Mouse (Mus musculus): ENCODE data around the gene Rhbdf2. TPM values are rescaled to one million over a fixed set of nuclear protein-coding genes. Genes with fewer than 3 reads are reported as not detected.

Gene Rhbdf2
- polyA plus RNA-seq, 1 experiment from 2014 or later, result 0.87 TPM

GRCm38 (mm10) chr11:116609965-116610630, 16.7 kb downstream of the Rhbdf2 start:
- H3K4me2 ChIP-seq, result no peak overlapping the region
- no peak for ATAC-seq
- no peaks in the 10 kb centered on the region for H3K36me3 ChIP-seq (ENCODE audit: poor library complexity, severe bottlenecking)
- no peaks in the 10 kb centered on the region for H3K9me3 ChIP-seq (replicated peaks)
- no peak overlapping the region for H3K9ac ChIP-seq
- no peaks in the 10 kb centered on the region; the same call in 1 of the 2 replicates for H3K4me1 ChIP-seq
- H3K4me3 ChIP-seq, result no peak overlapping the region
- 90% methylated on average over 15 of the region's 15 CpGs for WGBS
- H3K27ac ChIP-seq, result no peak overlapping the region
- no peaks in the 10 kb centered on the region for H3K27me3 ChIP-seq

GRCm38 (mm10) chr11:116607717-116608116, 19.1 kb downstream of the Rhbdf2 start:
- Histone ChIP-seq H3K9me3 (replicated peaks) (no peaks in the 10 kb centered on the region), H3K27ac (no peak overlapping the region), H3K4me2 (no peak overlapping the region), H3K36me3 (ENCODE audit: poor library complexity, severe bottlenecking) (no peaks in the 10 kb centered on the region), H3K9ac (no peak overlapping the region), H3K27me3 (no peaks in the 10 kb centered on the region), H3K4me3 (no peak overlapping the region), H3K4me1 (no peaks in the 10 kb centered on the region; the same call in 1 of the 2 replicates)
- ATAC-seq, result no peak
- 93% methylated on average over 3 of the region's 3 CpGs for WGBS

GRCm38 (mm10) chr11:116604097-116604496, 22.7 kb downstream of the Rhbdf2 start:
- H3K4me2 ChIP-seq, result no peak overlapping the region
- H3K27me3 ChIP-seq, result no peaks in the 10 kb centered on the region
- no peak overlapping the region for H3K27ac ChIP-seq
- ATAC-seq, result no peak
- no peak overlapping the region for H3K4me3 ChIP-seq
- no peak overlapping the region for H3K9ac ChIP-seq
- 91% methylated on average over 12 of the region's 12 CpGs for WGBS
- no peaks in the 10 kb centered on the region for H3K9me3 ChIP-seq (replicated peaks)
- H3K36me3 ChIP-seq (ENCODE audit: poor library complexity, severe bottlenecking), result no peaks in the 10 kb centered on the region
- H3K4me1 ChIP-seq, result no peaks in the 10 kb centered on the region; the same call in 1 of the 2 replicates

GRCm38 (mm10) chr11:116603339-116603738, 23.5 kb downstream of the Rhbdf2 start:
- WGBS, result 90% methylated on average over 10 of the region's 10 CpGs
- Histone ChIP-seq H3K27ac (no peak overlapping the region), H3K9ac (no peak overlapping the region), H3K4me3 (no peak overlapping the region), H3K9me3 (replicated peaks) (no peaks in the 10 kb centered on the region), H3K4me1 (peaks cover 3% of the 10 kb centered on the region), H3K4me2 (no peak overlapping the region), H3K36me3 (ENCODE audit: poor library complexity, severe bottlenecking) (no peaks in the 10 kb centered on the region), H3K27me3 (no peaks in the 10 kb centered on the region)
- no peak for ATAC-seq

GRCm38 (mm10) chr11:116602043-116602442, 24.8 kb downstream of the Rhbdf2 start:
- H3K27ac ChIP-seq, result no peak overlapping the region
- ATAC-seq, result no peak
- H3K4me2 ChIP-seq, result no peak overlapping the region
- WGBS, result 90% methylated on average over 8 of the region's 8 CpGs
- H3K4me1 ChIP-seq, result peaks cover 4% of the 10 kb centered on the region
- no peaks in the 10 kb centered on the region for H3K9me3 ChIP-seq (replicated peaks)
- no peak overlapping the region for H3K9ac ChIP-seq
- no peaks in the 10 kb centered on the region for H3K36me3 ChIP-seq (ENCODE audit: poor library complexity, severe bottlenecking)
- H3K4me3 ChIP-seq, result no peak overlapping the region
- no peaks in the 10 kb centered on the region for H3K27me3 ChIP-seq

GRCm38 (mm10) chr11:116601166-116601565, 25.7 kb downstream of the Rhbdf2 start:
- Histone ChIP-seq H3K4me3 (no peak overlapping the region), H3K9ac (no peak overlapping the region), H3K4me1 (peaks cover 4% of the 10 kb centered on the region; the same call in 1 of the 2 replicates), H3K4me2 (no peak overlapping the region), H3K27me3 (no peaks in the 10 kb centered on the region), H3K9me3 (replicated peaks) (no peaks in the 10 kb centered on the region), H3K36me3 (ENCODE audit: poor library complexity, severe bottlenecking) (no peaks in the 10 kb centered on the region), H3K27ac (no peak overlapping the region)
- ATAC-seq, result no peak
- WGBS, result 95% methylated on average over 8 of the region's 8 CpGs

- no peak overlapping the region for H3K4me2 ChIP-seq
- WGBS, result 91% methylated on average over 15 of the region's 15 CpGs
These were observed 27.6 kb downstream of the Rhbdf2 start for GRCm38 (mm10) chr11:116599230-116599629.

GRCm38 (mm10) chr11:116598193-116598592, 28.6 kb downstream of the Rhbdf2 start:
- H3K9ac ChIP-seq, result peak overlapping the region; percentile 46
- peaks cover 9% of the 10 kb centered on the region for H3K4me1 ChIP-seq
- H3K4me3 ChIP-seq, result no peak overlapping the region
- no peak for ATAC-seq
- no peaks in the 10 kb centered on the region for H3K9me3 ChIP-seq (replicated peaks)
- H3K36me3 ChIP-seq (ENCODE audit: poor library complexity, severe bottlenecking), result no peaks in the 10 kb centered on the region
- 0 out of 2 replicates have a peak overlapping the region, but pooled peaks have one; percentile 28 for H3K27ac ChIP-seq
- WGBS, result 87% methylated on average over 8 of the region's 8 CpGs
- H3K27me3 ChIP-seq, result no peaks in the 10 kb centered on the region
- H3K4me2 ChIP-seq, result no peak overlapping the region

More at GRCm38 (mm10) chr11:116599230-116599629, 27.6 kb downstream of the Rhbdf2 start:
- H3K36me3 ChIP-seq (ENCODE audit: poor library complexity, severe bottlenecking), result no peaks in the 10 kb centered on the region
- no peak overlapping the region for H3K9ac ChIP-seq
- H3K9me3 ChIP-seq (replicated peaks), result no peaks in the 10 kb centered on the region
- no peaks in the 10 kb centered on the region for H3K27me3 ChIP-seq
- ATAC-seq, result no peak
- H3K27ac ChIP-seq, result no peak overlapping the region
- H3K4me3 ChIP-seq, result no peak overlapping the region
- peaks cover 4% of the 10 kb centered on the region; the same call in 1 of the 2 replicates for H3K4me1 ChIP-seq

GRCm38 (mm10) chr11:116596766-116597165, 30.1 kb downstream of the Rhbdf2 start:
- no peak overlapping the region for H3K4me2 ChIP-seq
- no peaks in the 10 kb centered on the region for H3K9me3 ChIP-seq (replicated peaks)
- ATAC-seq, result no peak
- peaks cover 20% of the 10 kb centered on the region for H3K4me1 ChIP-seq
- H3K9ac ChIP-seq, result no peak overlapping the region
- WGBS, result 88% methylated on average over 19 of the region's 19 CpGs
- H3K27ac ChIP-seq, result no peak overlapping the region
- H3K4me3 ChIP-seq, result no peak overlapping the region
- H3K27me3 ChIP-seq, result no peaks in the 10 kb centered on the region
- H3K36me3 ChIP-seq (ENCODE audit: poor library complexity, severe bottlenecking), result no peaks in the 10 kb centered on the region

- no peaks in the 10 kb centered on the region for H3K27me3 ChIP-seq
- no peak overlapping the region for H3K4me3 ChIP-seq
- H3K9ac ChIP-seq, result no peak overlapping the region
- no peak overlapping the region for H3K4me2 ChIP-seq
- WGBS, result 49% methylated on average over 4 of the region's 4 CpGs
- peak overlapping the region; percentile 72 for H3K27ac ChIP-seq
- H3K36me3 ChIP-seq (ENCODE audit: poor library complexity, severe bottlenecking), result no peaks in the 10 kb centered on the region
- H3K9me3 ChIP-seq (replicated peaks), result no peaks in the 10 kb centered on the region
- peak; percentile 15; the same call in 1 of the 2 replicates for ATAC-seq
- H3K4me1 ChIP-seq, result peaks cover 23% of the 10 kb centered on the region
These were observed 33.5 kb downstream of the Rhbdf2 start for GRCm38 (mm10) chr11:116593345-116593744.

- no peaks in the 10 kb centered on the region for H3K9me3 ChIP-seq (replicated peaks)
- H3K9ac ChIP-seq, result no peak overlapping the region
- no peak overlapping the region for H3K4me3 ChIP-seq
- H3K36me3 ChIP-seq (ENCODE audit: poor library complexity, severe bottlenecking), result no peaks in the 10 kb centered on the region
- H3K27me3 ChIP-seq, result 0 out of 2 replicates have a peak, but pooled peaks cover 6% of the 10 kb centered on the region
- peaks cover 22% of the 10 kb centered on the region for H3K4me1 ChIP-seq
- H3K4me2 ChIP-seq, result no peak overlapping the region
- peak; percentile 85 for ATAC-seq
- peak overlapping the region; percentile 72 for H3K27ac ChIP-seq
These were observed 34.4 kb downstream of the Rhbdf2 start for GRCm38 (mm10) chr11:116592428-116592827.

- H3K27ac ChIP-seq, result no peak overlapping the region
- H3K4me2 ChIP-seq, result no peak overlapping the region
- ATAC-seq, result no peak
- H3K9ac ChIP-seq, result no peak overlapping the region
- 78% methylated on average over 4 of the region's 4 CpGs for WGBS
- H3K4me1 ChIP-seq, result peaks cover 28% of the 10 kb centered on the region
- H3K27me3 ChIP-seq, result 0 out of 2 replicates have a peak, but pooled peaks cover 6% of the 10 kb centered on the region
- no peaks in the 10 kb centered on the region for H3K36me3 ChIP-seq (ENCODE audit: poor library complexity, severe bottlenecking)
- H3K4me3 ChIP-seq, result no peak overlapping the region
- no peaks in the 10 kb centered on the region for H3K9me3 ChIP-seq (replicated peaks)
These were observed 35.2 kb downstream of the Rhbdf2 start for GRCm38 (mm10) chr11:116591621-116592020.

- no peak for ATAC-seq
These were observed 37.2 kb downstream of the Rhbdf2 start for GRCm38 (mm10) chr11:116589574-116589973.

More at GRCm38 (mm10) chr11:116589574-116589973, 37.2 kb downstream of the Rhbdf2 start:
- no peak overlapping the region for H3K27ac ChIP-seq
- no peak overlapping the region for H3K4me3 ChIP-seq
- 0 out of 2 replicates have a peak, but pooled peaks cover 6% of the 10 kb centered on the region for H3K27me3 ChIP-seq
- peaks cover 28% of the 10 kb centered on the region for H3K4me1 ChIP-seq
- no peaks in the 10 kb centered on the region for H3K9me3 ChIP-seq (replicated peaks)
- no peaks in the 10 kb centered on the region for H3K36me3 ChIP-seq (ENCODE audit: poor library complexity, severe bottlenecking)
- no peak overlapping the region for H3K9ac ChIP-seq
- WGBS, result 58% methylated on average over 8 of the region's 8 CpGs
- no peak overlapping the region for H3K4me2 ChIP-seq

Measured in forebrain, embryonic 13.5 days (tissue).